Mouse (Mus musculus) T-helper 2 cell (primary cell): ENCODE results near the gene Rbm6.

Source experiments
- in situ Hi-C: fragments of 300-600 bp; cut with MboI, MseI; formaldehyde crosslinking; loops from one replicate; pipeline ENCODE4 v1.15.1; 2025; ENCODE audit warnings: high pct_unique_total_duplicates

Rbm6 gene

GRCm38 (mm10) chr9:107759593-107759992, 113.4 kb downstream of the Rbm6 start:
- in situ Hi-C loops, result loop anchor here (25.0 kb wide), 1 partner anchor 922 kb away; no protein-coding TSS in a partner anchor

DNA sequence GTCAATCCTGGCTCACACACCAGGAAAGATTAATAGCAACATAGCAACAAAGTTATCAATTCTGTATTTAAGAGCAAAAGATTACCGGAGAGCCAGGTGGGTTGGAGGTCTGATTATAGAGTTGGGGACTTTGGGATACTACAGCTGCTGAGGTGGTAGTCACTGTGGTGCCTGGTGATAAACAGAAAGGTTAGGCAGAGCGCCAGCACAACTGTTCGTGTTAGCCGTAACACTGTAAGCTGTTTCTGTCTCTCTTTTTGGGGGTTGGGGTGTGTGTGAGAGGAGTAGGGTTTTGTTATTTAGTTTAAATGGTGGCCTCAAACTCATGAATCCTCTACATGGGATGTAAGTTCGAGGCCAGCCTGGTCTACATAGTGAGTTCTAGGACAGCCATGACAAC, 122.7 kb downstream of the Rbm6 start:
- in situ Hi-C loops, result loop anchor here (25.0 kb wide), 1 partner anchor 913 kb away; no protein-coding TSS in a partner anchor

GRCm38 (mm10) chr9:107748063-107748462, 125.0 kb downstream of the Rbm6 start:
- in situ Hi-C loops, result loop anchor here (10.0 kb wide), 2 partner anchors 797 to 1543 kb away; partner anchors contain the start of gene Twf2

DNA sequence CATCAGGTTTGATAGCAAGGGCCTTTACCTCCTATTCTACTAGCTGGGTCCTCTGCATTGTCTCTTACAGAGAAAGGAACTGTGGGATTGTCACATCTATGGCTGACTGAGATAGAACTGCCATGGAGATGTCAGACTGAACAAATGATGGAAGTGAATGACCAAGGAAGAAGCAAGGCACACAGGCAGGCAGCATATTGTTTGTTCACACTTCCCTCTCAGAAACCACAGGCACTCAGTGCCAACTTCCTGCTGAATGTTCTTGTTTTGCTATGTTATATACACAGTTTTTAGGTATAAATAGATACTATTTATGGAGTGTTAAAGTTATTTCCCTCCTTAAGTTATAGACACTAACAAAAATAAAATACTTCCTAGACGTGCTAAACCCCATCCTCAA, 125.7 kb downstream of the Rbm6 start:
- in situ Hi-C loops, result loop anchor here (10.0 kb wide), 2 partner anchors 797 to 1543 kb away; partner anchors contain the start of gene Twf2

DNA sequence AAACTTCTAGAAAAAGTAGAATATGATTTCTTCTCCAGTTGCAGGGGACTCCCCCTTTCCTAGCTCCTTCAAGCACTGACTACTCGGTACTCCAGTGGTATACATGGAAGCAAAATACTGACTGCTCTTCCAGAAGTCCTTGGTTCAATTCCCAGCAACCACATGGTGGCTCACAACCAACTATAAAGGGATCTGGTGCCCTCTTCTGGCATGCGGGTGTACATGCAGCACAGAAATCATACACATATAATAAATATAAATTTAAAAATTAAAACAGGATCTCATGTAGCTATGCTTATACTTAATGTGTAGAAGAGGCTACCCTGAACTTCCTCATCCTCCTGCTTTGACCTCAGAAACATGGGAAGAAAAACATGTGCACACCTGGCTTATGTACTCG, 126.4 kb downstream of the Rbm6 start:
- in situ Hi-C loops, result loop anchor here (10.0 kb wide), 2 partner anchors 798 to 1542 kb away; partner anchors contain the start of gene Twf2

- in situ Hi-C loops, result loop anchor here (10.0 kb wide), 2 partner anchors 801 to 1539 kb away; partner anchors contain the start of gene Twf2
These were observed 129.0 kb downstream of the Rbm6 start for GRCm38 (mm10) chr9:107744061-107744460.

GRCm38 (mm10) chr9:107738841-107739202, 134.2 kb downstream of the Rbm6 start:
- in situ Hi-C loops, result no loop called here

- in situ Hi-C loops, result no loop called here
These were observed 134.8 kb downstream of the Rbm6 start for GRCm38 (mm10) chr9:107738020-107738840.

DNA sequence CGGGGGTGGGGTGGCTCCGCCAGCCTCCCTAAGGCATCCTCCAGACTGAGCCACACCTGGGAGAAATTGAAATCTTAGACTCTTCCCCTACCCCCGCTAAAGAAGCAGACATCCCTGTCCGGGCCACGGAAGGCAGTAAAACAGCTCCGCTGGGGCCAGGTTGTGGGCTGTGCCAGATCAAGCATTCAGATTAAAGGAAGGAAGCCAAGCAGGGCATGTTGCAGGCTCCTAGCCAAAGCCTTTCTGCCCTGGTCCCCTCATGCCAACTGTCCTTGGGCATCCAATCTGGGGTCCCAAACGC, 136.9 kb downstream of the Rbm6 start:
- in situ Hi-C loops, result no loop called here

DNA sequence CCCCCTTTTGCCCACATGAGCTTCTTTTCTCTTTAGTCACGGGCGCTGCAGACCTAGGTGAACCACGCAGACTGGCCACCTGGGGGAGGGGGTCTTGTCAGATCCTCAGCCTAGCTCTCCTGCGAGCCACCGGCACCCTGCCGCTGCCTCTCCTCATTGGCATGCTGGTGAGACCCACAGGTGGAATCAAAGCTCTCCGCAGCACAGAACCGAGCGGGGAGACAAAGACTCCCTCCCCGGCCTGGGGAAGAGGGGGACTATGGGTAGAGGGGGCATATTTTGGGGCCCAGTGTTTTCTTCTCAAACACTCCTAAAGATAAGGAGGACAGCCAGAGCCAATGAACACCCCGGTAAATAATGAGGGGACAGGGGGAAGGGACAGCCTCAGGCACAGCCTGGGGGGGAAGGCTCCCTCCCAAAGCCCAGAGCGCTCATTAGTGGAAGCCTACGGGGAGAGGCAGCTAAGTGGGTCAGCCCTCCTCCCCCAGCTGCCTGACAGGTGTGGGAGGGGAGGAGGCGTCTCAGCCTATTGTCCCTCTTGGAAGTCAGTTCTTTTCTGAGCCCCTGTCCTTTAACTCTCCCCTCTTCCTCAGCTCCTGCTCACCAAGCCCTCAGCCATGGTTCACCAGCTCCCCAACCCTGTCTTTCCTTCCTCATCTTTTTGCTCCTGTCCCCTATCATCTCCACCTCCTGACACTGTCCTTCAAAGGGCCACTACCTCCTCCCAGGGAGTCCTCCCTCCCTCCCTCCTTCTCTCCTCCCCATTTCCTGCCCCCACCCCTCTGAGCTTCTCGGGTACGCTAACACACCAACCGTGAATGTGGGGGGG, 137.5 kb downstream of the Rbm6 start:
- in situ Hi-C loops, result no loop called here

- in situ Hi-C loops, result loop anchor here (5.0 kb wide), 1 partner anchor 47 kb away; no protein-coding TSS in a partner anchor
These were observed 138.5 kb downstream of the Rbm6 start for GRCm38 (mm10) chr9:107734567-107734971.

GRCm38 (mm10) chr9:107729709-107730108, 143.3 kb downstream of the Rbm6 start:
- in situ Hi-C loops, result loop anchor here (5.0 kb wide), 1 partner anchor 42 kb away; no protein-coding TSS in a partner anchor

DNA sequence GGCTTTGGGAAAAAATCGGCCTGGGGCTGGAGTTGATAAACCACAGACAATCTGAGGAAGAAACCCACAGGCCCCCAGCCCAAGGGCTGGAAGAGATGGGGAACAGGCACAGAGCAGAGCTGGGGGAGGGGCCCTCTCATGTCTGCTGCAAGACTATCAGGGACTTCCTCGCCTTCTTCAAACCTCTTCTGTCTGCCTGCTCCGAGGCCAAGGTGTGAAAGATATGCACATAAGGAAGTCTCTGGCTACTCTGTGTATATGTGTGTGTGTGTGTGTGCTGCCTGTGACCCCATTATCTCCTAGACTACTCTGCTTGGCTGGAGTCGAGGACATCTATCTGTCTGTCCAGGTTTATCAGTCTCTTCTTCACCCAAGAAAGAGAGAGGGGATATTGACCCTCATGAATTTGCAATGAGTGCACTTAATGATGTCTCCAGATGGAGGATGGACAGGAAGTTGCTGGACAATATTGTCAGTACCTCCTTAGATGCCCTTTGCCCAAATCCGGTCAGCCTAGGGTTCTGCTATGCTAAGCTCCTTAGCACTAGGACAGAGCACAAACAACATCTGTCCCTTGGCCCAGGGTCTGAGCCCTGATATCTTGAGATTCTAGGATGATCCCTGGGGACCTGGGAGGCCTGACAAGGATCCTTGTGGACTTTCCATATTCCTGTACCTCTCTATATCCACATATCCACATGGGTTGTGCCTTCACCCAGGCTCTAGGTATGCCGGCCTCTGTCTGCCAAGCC, 143.9 kb downstream of the Rbm6 start:
- in situ Hi-C loops, result no loop called here

- in situ Hi-C loops, result no loop called here
These were observed 146.0 kb downstream of the Rbm6 start for GRCm38 (mm10) chr9:107727041-107727440.

- in situ Hi-C loops, result no loop called here
These were observed 148.2 kb downstream of the Rbm6 start for GRCm38 (mm10) chr9:107724796-107725195.

GRCm38 (mm10) chr9:107723794-107724531, 149.1 kb downstream of the Rbm6 start:
- in situ Hi-C loops, result no loop called here
